Mouse (Mus musculus) intestine, embryonic 15.5 days (tissue): ENCODE data around the gene Pih1d2. TPM values are rescaled to one million over a fixed set of nuclear protein-coding genes. Genes with fewer than 3 reads are reported as not detected.
A peak's percentile ranks its signal among the peaks of the same experiment; 100 is the strongest.

ENCODE experiments used
- ATAC-seq: fragments of 200-750 bp; cut with Nextera tagmentation; 2 replicates; pipeline ENCODE4 v1.8.0; 2017; ENCODE audit warnings: moderate TSS enrichment, moderate library complexity
- H3K27ac ChIP-seq: fragments of 300-500 bp; sonication (generic); 2 replicates; pipeline ENCODE4 v1.5.1; 2015; ENCODE audit warnings: mild to moderate bottlenecking, inconsistent platforms
- H3K27me3 ChIP-seq: fragments of 300-500 bp; sonication (generic); replicated peaks from 2 replicates; pipeline ENCODE4 v1.6.1; 2015; ENCODE audit warnings: inconsistent platforms
- H3K36me3 ChIP-seq: fragments of 300-500 bp; sonication (generic); 2 replicates; pipeline ENCODE4 v1.6.1; 2015; ENCODE audit warnings: inconsistent platforms
- H3K4me1 ChIP-seq: fragments of 300-500 bp; sonication (generic); replicated peaks from 2 replicates; pipeline ENCODE4 v1.6.1; 2015; ENCODE audit warnings: inconsistent platforms
- H3K4me2 ChIP-seq: fragments of 300-500 bp; sonication (generic); replicated peaks from 2 replicates; pipeline ENCODE4 v1.6.1; 2015; ENCODE audit warnings: mild to moderate bottlenecking, inconsistent platforms
- H3K4me3 ChIP-seq: fragments of 300-500 bp; sonication (generic); replicated peaks from 2 replicates; pipeline ENCODE4 v1.5.1; 2015; ENCODE audit warnings: inconsistent platforms
- H3K9ac ChIP-seq: fragments of 300-500 bp; sonication (generic); 2 replicates; pipeline ENCODE4 v1.6.1; 2015; ENCODE audit warnings: inconsistent platforms
- H3K9me3 ChIP-seq: fragments of 300-500 bp; sonication (generic); 2 replicates; pipeline ENCODE4 v1.6.1; 2016; ENCODE audit warnings: inconsistent platforms
- WGBS: fragments of 180-500 bp; shearing (Covaris S2); methylation state at CpG from one replicate; pipeline ENCODE4 v1.1.7; 2015; 5-methylcytosine and 5-hydroxymethylcytosine counted together
- polyA plus RNA-seq: library from polyadenylated mRNA; unstranded; fragments of >200 nt; fragmentation: Nextera tagmentation; extraction: Ambion mirVana; gene quantifications from 2 replicates; pipeline ENCODE4 v1.2.1, GENCODE M21; 2015

Pih1d2 gene
- polyA plus RNA-seq, 1 experiment from 2014 or later = 2.1 TPM

DNA sequence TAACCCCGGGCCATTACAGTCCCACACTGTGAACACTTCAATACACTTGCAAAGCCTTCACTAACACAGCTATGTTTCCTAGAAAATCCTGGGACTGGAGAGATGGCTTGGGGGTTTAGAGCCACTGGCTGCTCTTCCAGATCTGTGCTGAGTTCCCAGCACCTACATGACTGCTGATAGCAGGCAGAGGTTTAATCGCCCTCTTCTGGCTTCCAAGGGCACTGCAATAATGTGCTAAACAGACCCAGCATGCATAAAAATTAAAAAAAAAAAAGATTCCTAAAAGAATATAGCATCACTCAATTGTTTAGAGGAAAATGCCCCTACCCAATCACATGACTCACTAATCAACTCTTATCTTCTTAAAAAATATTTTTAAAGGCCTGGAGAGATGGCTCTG is 15.9 kb downstream of the Pih1d2 start:
- no peaks in the 10 kb centered on the region for H3K9me3 ChIP-seq
- H3K27me3 ChIP-seq = no peaks in the 10 kb centered on the region
- ATAC-seq = no peak

DNA sequence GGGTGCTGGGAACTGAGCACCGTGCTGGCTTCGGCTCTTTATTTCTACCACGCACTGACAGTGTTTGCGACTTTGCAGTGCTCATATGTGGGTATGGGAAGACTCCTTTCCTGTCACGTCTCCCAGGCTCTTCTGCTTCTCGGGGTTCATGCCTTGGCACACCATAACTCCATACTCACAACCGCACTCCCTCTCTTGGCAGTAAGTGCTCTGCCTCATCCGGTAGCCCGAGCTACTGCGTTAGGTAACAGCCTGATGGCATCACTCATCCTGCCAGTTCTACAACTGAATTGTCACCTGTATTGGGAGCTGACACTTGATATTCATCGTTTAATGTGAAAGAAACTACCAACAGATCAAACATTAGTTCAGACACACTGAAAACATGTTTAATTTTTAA is 17.1 kb downstream of the Pih1d2 start:
- ATAC-seq = no peak
- no peak overlapping the region for H3K4me2 ChIP-seq
- H3K27me3 ChIP-seq = no peaks in the 10 kb centered on the region
- peaks cover 14% of the 10 kb centered on the region for H3K36me3 ChIP-seq
- no peaks in the 10 kb centered on the region for H3K4me1 ChIP-seq
- no peak overlapping the region for H3K9ac ChIP-seq
- H3K27ac ChIP-seq = no peak overlapping the region
- H3K9me3 ChIP-seq = no peaks in the 10 kb centered on the region
- no peak overlapping the region for H3K4me3 ChIP-seq
- WGBS = 93% methylated on average over 11 of the region's 11 CpGs

More for the DNA sequence above, 15.9 kb downstream of the Pih1d2 start:
- H3K4me3 ChIP-seq = no peak overlapping the region
- H3K4me2 ChIP-seq = no peak overlapping the region
- no peak overlapping the region for H3K9ac ChIP-seq
- H3K36me3 ChIP-seq = peaks cover 14% of the 10 kb centered on the region
- WGBS = 70% methylated on average over 2 of the region's 2 CpGs
- H3K27ac ChIP-seq = no peak overlapping the region
- no peaks in the 10 kb centered on the region for H3K4me1 ChIP-seq

DNA sequence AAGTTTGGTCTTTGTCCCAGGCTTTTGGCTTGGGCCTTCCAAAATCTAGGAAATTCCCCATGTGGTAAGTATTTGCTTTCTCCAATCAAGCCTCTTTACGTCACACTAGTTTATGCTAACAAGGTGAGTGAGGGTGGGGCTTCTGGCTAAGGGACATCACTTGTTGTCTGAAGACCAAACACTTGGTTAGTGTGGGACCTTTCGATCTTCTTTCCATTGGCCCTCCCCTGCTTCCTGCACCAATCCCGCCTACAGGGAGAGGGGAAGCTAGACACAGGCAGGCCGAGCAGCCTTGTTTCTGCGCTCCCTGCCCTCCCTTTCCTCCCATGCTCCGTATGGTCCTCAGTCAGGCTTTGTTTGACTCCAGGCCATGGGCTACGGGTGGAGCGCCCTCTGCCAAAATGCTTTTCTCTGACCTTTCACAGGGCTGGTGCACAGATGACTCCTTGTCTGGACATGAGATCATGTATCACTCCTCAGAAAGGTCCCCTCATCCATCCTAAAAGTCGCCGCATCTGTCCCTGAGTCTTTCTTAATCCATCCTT is 29.8 kb downstream of the Pih1d2 start:
- no peak for ATAC-seq
- Histone ChIP-seq H3K36me3 (peaks cover 19% of the 10 kb centered on the region), H3K9ac (no peak overlapping the region), H3K4me2 (no peak overlapping the region), H3K27me3 (no peaks in the 10 kb centered on the region), H3K4me1 (no peaks in the 10 kb centered on the region), H3K4me3 (no peak overlapping the region), H3K27ac (no peak overlapping the region), H3K9me3 (no peaks in the 10 kb centered on the region)
- WGBS = 84% methylated on average over 10 of the region's 10 CpGs

DNA sequence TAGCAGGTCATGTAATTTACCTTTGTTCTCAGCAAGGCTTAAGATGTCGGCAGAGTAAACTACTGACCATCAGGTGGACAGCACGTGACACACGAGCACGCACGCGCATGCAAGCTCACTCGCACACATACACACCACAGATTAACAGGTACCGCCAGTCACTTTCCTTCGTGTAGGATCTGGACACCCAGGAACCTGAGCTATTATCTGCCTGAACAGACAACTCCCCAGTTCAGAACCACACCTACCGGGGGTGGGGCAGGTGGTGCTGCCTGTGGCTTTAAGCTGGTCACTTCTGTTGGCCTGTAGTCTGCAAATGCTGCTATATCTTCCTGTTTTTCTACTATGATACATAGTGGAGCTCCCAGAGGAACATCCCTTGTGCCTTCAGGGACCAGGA is 33.4 kb downstream of the Pih1d2 start:
- Histone ChIP-seq H3K27me3 (no peaks in the 10 kb centered on the region), H3K36me3 (peaks cover 14% of the 10 kb centered on the region), H3K4me1 (no peaks in the 10 kb centered on the region), H3K27ac (no peak overlapping the region), H3K9me3 (no peaks in the 10 kb centered on the region), H3K4me2 (no peak overlapping the region), H3K4me3 (no peak overlapping the region), H3K9ac (no peak overlapping the region)
- 94% methylated on average over 10 of the region's 10 CpGs for WGBS
- ATAC-seq = no peak

DNA sequence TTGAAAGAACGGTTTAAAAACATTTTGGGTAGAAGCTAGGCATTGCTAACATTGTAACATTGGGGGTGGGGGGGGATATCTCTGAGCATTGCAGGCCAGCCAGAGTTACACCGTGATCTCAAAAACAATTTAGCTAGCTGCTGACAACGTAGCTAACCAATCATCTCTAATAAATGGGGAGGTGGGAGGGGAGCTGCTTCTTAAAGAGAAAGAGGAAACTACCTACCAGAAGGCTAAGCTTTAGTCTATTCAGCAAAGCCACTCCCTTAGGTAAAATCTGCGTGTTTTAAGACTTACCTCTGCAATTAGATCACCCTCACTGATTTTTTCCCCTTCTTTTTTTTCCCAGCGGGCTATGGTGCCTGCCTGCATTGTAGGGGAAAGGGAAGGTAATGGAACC is 41.3 kb downstream of the Pih1d2 start:
- H3K4me3 ChIP-seq = peak overlapping the region; percentile 77
- no peaks in the 10 kb centered on the region for H3K9me3 ChIP-seq
- H3K27ac ChIP-seq = no peak overlapping the region
- peak overlapping the region; percentile 82 for H3K4me2 ChIP-seq
- H3K27me3 ChIP-seq = no peaks in the 10 kb centered on the region
- ATAC-seq = no peak
- peak overlapping the region; percentile 86 for H3K9ac ChIP-seq
- WGBS = 18% methylated on average over 5 of the region's 5 CpGs
- H3K36me3 ChIP-seq = no peaks in the 10 kb centered on the region; the same call in 1 of the 2 replicates
- peaks cover 7% of the 10 kb centered on the region; the same call in 1 of the 2 replicates for H3K4me1 ChIP-seq

DNA sequence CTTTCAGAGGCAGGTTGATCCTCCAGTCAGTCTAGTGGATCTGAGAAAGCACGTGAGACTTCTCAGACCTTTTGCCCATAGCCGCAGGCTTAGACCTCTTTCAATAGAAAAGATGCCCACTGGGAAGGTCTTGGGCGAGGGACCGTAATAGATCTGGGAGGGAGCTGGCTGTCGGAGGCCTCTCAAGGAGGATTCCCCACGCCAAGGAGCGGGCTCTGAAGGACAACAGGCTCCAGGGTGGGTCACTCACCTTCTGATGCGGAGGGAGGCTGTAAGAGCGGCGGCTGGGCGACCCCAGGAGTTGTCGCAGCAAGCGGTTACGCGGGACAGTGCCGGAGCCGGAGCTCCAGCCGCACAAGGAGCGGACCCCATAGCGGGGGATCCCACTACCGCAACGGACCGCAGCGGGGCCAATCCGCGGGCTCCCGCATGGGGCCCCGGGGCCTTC is 41.8 kb downstream of the Pih1d2 start:
- Histone ChIP-seq H3K4me3 (peak overlapping the region; percentile 77), H3K9ac (peak overlapping the region; percentile 86), H3K9me3 (no peaks in the 10 kb centered on the region), H3K4me2 (peak overlapping the region; percentile 82), H3K27me3 (no peaks in the 10 kb centered on the region), H3K4me1 (peaks cover 7% of the 10 kb centered on the region; the same call in 1 of the 2 replicates), H3K36me3 (no peaks in the 10 kb centered on the region; the same call in 1 of the 2 replicates), H3K27ac (peak overlapping the region; percentile 84)
- peak; percentile 72; the same call in 1 of the 2 replicates for ATAC-seq
- under 1% methylated on average over 28 of the region's 28 CpGs for WGBS

DNA sequence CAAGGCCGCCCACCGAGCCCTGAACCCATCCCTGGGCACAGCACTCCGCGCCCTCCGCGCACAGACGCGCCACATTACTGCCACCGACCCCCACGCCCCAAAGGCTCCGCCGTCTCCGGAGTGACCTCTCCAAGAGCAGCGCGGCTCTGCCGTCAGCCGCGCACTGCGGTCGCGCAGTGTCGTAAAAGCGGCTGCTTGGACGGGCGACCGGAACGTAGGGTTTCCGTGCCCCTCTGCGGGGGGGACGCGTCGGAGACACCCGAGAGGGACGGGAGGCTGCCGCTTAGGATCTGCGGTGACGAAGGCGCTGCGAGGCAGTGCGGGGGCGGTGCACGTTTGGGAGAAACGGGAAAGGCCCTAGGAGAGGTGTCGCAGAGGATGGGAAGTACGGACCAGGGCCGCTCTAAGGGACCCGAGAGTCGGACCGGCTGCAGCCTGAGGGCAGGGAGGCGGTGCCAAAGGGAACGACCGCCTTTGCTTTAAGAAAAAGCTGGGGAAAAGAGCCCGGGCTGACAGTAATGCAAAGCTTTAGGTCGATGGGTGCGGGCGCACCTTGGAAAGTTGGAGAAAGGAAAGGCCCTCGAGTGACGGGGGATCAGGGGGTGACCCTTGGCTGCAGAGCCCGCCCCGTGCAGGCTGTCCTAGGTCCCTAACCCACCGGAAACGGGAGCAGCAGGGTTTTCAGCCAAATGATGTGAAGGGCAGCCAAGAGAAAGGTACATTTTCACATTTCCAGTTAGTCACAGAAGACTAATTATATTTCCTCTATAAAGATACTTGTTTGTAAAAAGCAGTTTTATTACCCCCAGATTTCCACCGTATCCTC is 42.5 kb downstream of the Pih1d2 start, which contains the start of gene Dlat:
Gene Dlat, minus strand, starts transcription at position 389 of the 826 bp plus-strand sequence.
- ATAC-seq = peak; percentile 94
- H3K27ac ChIP-seq = peak within 1 kb of the TSS; percentile 84
- peak within 1 kb of the TSS; percentile 77 for H3K4me3 ChIP-seq
- H3K9ac ChIP-seq = peak within 1 kb of the TSS; percentile 86
- no peaks in the 10 kb centered on the region for H3K9me3 ChIP-seq
- H3K36me3 ChIP-seq = no peaks in the 10 kb centered on the region; the same call in 1 of the 2 replicates
- WGBS = under 1% methylated on average over 63 of the region's 63 CpGs
- peak within 1 kb of the TSS; percentile 82 for H3K4me2 ChIP-seq
- H3K27me3 ChIP-seq = no peaks in the 10 kb centered on the region
- H3K4me1 ChIP-seq = peaks cover 7% of the 10 kb centered on the region; the same call in 1 of the 2 replicates

DNA sequence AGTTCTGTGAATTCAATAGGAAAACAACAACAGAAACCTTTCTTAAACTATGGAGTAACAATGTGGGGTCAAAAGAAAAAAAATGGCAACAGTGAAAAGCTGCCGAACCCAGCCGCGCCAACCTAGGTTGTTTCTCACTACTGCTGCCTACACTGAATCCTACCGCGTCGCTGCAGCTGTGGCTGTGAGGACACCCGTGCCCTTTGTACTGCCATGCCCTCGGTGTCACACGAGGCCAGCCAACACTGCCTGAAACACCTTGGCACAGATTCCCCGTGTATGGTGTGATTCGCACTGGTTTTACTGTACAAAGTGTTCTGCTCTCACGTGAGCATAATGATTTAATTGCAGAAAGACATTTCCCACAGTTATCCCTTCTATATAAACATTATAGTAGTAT is 43.3 kb downstream of the Pih1d2 start:
- no peaks in the 10 kb centered on the region for H3K9me3 ChIP-seq
- 25% methylated on average over 12 of the region's 12 CpGs for WGBS
- peaks cover 7% of the 10 kb centered on the region; the same call in 1 of the 2 replicates for H3K4me1 ChIP-seq
- no peaks in the 10 kb centered on the region; the same call in 1 of the 2 replicates for H3K36me3 ChIP-seq
- no peaks in the 10 kb centered on the region for H3K27me3 ChIP-seq
- peak overlapping the region; percentile 82 for H3K4me2 ChIP-seq
- peak overlapping the region; percentile 77 for H3K4me3 ChIP-seq
- H3K9ac ChIP-seq = no peak overlapping the region
- H3K27ac ChIP-seq = no peak overlapping the region
- ATAC-seq = peak; percentile 44; the same call in 1 of the 2 replicates

DNA sequence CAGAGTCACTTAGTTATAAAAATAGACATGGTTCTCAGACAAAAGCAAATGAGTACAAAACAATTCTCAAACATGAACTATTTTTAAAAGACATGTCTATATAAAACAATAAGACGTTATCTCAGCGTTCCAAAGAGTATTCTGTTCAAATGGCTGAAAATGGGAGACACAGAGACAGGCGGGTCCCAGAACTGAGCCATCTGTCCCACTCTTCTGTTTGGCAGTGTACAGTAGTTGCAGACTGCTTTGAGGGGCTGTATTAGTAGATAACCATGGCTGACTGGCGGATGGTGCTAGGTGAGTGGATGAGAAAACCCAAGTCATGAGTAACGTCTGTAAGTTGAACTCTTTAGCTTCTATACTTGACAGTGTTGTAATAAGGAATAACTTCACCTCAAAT is 47.7 kb downstream of the Pih1d2 start:
- no peaks in the 10 kb centered on the region for H3K36me3 ChIP-seq
- no peak overlapping the region for H3K4me3 ChIP-seq
- no peak overlapping the region for H3K4me2 ChIP-seq
- no peak overlapping the region for H3K27ac ChIP-seq
- ATAC-seq = no peak
- no peaks in the 10 kb centered on the region for H3K9me3 ChIP-seq
- WGBS = 87% methylated on average over 5 of the region's 5 CpGs
- no peak overlapping the region for H3K9ac ChIP-seq
- H3K4me1 ChIP-seq = peaks cover 2% of the 10 kb centered on the region; the same call in 1 of the 2 replicates
- no peaks in the 10 kb centered on the region for H3K27me3 ChIP-seq

DNA sequence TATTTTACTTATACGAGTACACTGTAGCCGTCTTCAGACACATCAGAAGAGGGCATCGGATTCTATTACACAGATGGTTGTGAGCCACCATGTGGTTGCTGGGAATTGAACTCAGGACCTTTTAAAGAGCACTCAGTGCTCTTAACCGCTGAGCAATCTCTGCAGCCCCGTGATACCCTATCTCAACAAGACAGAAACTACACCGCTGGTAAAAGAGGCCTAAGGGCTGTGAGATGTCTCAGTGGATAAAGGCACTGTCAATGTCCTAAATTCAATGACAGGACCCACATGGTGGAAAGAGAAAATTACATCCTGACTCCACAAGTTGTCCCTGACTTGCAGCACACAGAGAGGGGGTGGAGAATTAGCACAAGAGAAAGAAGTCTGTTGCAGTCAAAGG is 49.3 kb downstream of the Pih1d2 start:
- H3K9me3 ChIP-seq = no peaks in the 10 kb centered on the region
- H3K9ac ChIP-seq = no peak overlapping the region
- 86% methylated on average over 6 of the region's 6 CpGs for WGBS
- H3K36me3 ChIP-seq = no peaks in the 10 kb centered on the region
- no peak for ATAC-seq
- no peak overlapping the region for H3K27ac ChIP-seq
- H3K4me3 ChIP-seq = no peak overlapping the region
- H3K4me2 ChIP-seq = no peak overlapping the region
- no peaks in the 10 kb centered on the region for H3K4me1 ChIP-seq
- no peaks in the 10 kb centered on the region for H3K27me3 ChIP-seq

DNA sequence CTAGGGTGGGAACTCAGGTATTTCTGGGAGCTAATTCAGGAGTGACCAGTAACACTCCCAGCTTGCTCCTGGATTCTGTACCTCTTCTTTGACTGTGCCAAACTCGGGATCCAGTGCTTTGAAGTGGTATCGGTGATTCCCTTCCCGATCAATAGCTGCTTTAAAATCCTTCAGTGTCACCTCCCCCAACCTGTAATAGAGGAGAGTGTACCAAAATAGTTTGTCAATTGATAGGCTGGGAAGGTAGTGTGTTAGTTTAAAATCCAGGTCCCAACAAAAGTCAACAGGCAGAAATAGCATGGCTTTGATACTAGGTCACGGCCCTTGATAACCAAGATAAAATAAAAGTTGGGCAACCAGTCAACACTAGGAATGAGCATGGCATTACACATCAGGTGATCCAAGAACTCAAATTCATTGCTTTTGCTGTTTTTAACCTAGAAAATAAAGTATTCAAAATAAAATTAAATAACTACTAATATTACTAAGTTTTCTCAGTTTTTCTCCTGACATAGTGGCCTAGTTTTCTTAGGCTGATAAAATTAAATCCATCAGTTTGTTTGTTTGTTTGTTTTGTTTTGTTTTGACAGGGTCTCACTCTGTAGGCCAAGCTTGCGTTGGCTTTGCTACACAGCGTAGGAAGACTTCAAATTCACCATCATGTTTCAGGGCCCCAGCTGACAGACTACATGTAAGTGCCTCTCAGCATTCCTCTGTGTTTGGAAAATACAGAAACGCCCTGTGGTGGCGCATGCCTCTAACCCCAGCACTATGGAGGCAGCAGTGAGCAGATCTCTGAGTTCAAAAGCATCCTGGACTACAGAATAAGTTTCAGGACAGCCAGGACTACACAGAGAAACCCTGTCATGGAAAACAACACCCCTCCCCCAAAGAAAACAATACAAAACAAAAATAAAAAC is 50.7 kb downstream of the Pih1d2 start:
- WGBS = 77% methylated on average over 8 of the region's 8 CpGs
- Histone ChIP-seq H3K4me1 (no peaks in the 10 kb centered on the region), H3K27ac (no peak overlapping the region), H3K9me3 (no peaks in the 10 kb centered on the region), H3K36me3 (no peaks in the 10 kb centered on the region), H3K9ac (no peak overlapping the region), H3K27me3 (no peaks in the 10 kb centered on the region), H3K4me3 (no peak overlapping the region), H3K4me2 (no peak overlapping the region)
- ATAC-seq = no peak

DNA sequence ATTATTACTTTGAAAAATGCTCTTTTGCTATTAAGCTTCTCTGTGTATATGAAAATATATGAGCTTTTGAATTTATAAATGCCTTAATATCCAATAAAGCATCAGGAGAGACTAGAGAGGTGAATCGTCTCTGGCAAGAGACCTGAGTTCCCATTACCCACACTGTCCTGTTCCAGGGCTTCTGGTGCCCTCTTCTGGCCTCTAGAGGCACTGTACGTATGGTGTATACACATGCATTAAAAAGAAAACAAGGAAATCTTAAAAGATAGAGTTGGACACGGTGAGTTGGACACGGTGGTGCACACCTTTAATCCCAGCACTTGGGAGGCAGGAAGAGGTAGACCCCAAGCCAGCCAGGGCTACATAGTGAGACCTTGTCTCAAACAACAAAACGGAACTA is 53.6 kb downstream of the Pih1d2 start:
- H3K27ac ChIP-seq = no peak overlapping the region
- H3K4me2 ChIP-seq = no peak overlapping the region
- no peaks in the 10 kb centered on the region for H3K9me3 ChIP-seq
- peak; percentile 75 for ATAC-seq
- no peak overlapping the region for H3K4me3 ChIP-seq
- 35% methylated on average over 5 of the region's 5 CpGs for WGBS
- no peaks in the 10 kb centered on the region for H3K27me3 ChIP-seq
- no peak overlapping the region for H3K9ac ChIP-seq
- no peaks in the 10 kb centered on the region for H3K4me1 ChIP-seq
- H3K36me3 ChIP-seq = no peaks in the 10 kb centered on the region
